In the genomic region with DNA sequence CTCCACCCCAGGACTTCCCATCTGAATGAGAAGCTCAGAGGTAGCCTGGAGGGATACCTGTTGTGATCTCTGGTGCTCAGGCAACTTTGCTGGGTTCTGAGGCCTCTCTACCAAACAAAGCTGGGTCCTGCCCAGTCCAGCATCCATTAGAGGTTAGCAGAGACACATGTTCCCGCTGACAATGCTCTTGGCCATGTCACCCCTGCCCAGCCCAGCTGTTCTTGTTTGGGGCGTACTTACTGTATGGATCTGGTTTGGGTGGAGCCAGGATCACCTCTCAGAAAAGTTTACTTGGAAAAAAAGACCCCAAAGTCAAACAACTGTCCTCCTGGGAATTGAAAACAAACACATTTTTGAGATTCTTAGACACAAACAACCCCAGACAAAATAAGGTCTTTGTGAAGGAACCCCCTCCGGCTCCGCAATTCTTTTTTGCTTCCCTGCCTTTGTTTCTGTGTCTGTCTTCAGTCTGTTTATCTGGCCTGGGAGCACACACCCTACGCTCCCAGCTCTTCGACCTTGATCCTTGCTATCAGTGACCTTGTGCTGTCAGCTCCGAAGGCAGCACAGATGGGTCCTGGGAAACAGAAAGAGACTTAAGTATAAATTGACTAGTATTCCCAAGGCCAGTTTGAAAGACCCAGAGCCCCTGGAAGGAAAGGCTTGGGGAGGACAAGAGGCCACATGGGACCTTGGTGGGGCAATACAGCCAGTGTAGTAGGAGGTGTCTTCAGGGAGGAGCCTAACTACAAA, we compare ENCODE assay signal across 9 mouse cellular contexts.
DNase-seq lines count a peak whose midpoint lies in the region; ATAC-seq and TF ChIP-seq lines count a peak whose summit lies in the region.
"Had no signal": no experiment of that assay in that cellular context is flagged by ENCODE, and none has a peak within 500 bp of the region (broad histone marks: within the 10 kb centered on the region; RNA-seq: fewer than 3 reads in every experiment).

No protein-coding gene starts in this region.

- H3K27me3 ChIP-seq in heart, embryonic 12.5 days (replicated peaks): no peaks in the 10 kb centered on the region
- H3K27me3 ChIP-seq in lung, embryonic 15.5 days: no peaks in the 10 kb centered on the region
- H3K27me3 ChIP-seq in lung, postnatal 0 days (replicated peaks; ENCODE audit: insufficient read depth, low read length): no peaks in the 10 kb centered on the region
- H3K27me3 ChIP-seq in heart, postnatal 0 days (ENCODE audit: control insufficient read depth, insufficient read depth, low read length): no peaks in the 10 kb centered on the region
- no peaks in the 10 kb centered on the region for H3K27me3 ChIP-seq in testis, adult 2 months (ENCODE audit: control insufficient read depth, insufficient read depth, low read length)
- H3K27me3 ChIP-seq: CH12.LX had no signal

- TF ChIP-seq EP300 in lung, postnatal 0 days (IDR thresholded peaks at IDR 0.05): no peak
- TF ChIP-seq EP300 in heart, postnatal 0 days (IDR thresholded peaks at IDR 0.05; ENCODE audit: low read depth): no peak

- WGBS in heart, embryonic 12.5 days: 33% methylated on average over 7 of the region's 7 CpGs
- 55% methylated on average over 7 of the region's 7 CpGs for WGBS in lung, embryonic 15.5 days
- 56% methylated on average over 7 of the region's 7 CpGs for WGBS in lung, postnatal 0 days
- 41% methylated on average over 7 of the region's 7 CpGs for WGBS in heart, postnatal 0 days

- no peak overlapping the region for H3K4me3 ChIP-seq in heart, embryonic 12.5 days
- no peak overlapping the region for H3K4me3 ChIP-seq in lung, embryonic 15.5 days
- no peak overlapping the region for H3K4me3 ChIP-seq in lung, postnatal 0 days (ENCODE audit: low read depth, low read length)
- H3K4me3 ChIP-seq in heart, postnatal 0 days (ENCODE audit: low read depth, low read length): no peak overlapping the region
- H3K4me3 ChIP-seq in testis, adult 2 months (ENCODE audit: control insufficient read depth, low read depth, low read length): no peak overlapping the region

- H3K9me3 ChIP-seq in heart, embryonic 12.5 days (replicated peaks): no peaks in the 10 kb centered on the region
- H3K9me3 ChIP-seq in lung, embryonic 15.5 days: no peaks in the 10 kb centered on the region
- no peaks in the 10 kb centered on the region for H3K9me3 ChIP-seq in lung, postnatal 0 days (ENCODE audit: low read length)
- no peaks in the 10 kb centered on the region for H3K9me3 ChIP-seq in heart, postnatal 0 days (replicated peaks; ENCODE audit: control insufficient read depth, low read length)

- H3K27ac ChIP-seq in heart, embryonic 12.5 days (ENCODE audit: poor library complexity, severe bottlenecking): peak overlapping the region; percentile 81
- H3K27ac ChIP-seq in lung, embryonic 15.5 days: 0 out of 2 replicates have a peak overlapping the region, but pooled peaks have one; percentile 1
- no peak overlapping the region for H3K27ac ChIP-seq in lung, postnatal 0 days (ENCODE audit: low read length)
- peak overlapping the region; percentile 63 for H3K27ac ChIP-seq in heart, postnatal 0 days (ENCODE audit: low read depth)
- H3K27ac ChIP-seq in testis, adult 2 months (ENCODE audit: control insufficient read depth, insufficient read depth, low read depth, low read length): peak overlapping the region; percentile 88

- H3K36me3 ChIP-seq in heart, embryonic 12.5 days: no peaks in the 10 kb centered on the region
- no peaks in the 10 kb centered on the region for H3K36me3 ChIP-seq in lung, embryonic 15.5 days
- no peaks in the 10 kb centered on the region for H3K36me3 ChIP-seq in lung, postnatal 0 days (ENCODE audit: insufficient read depth, low read length)
- no peaks in the 10 kb centered on the region for H3K36me3 ChIP-seq in heart, postnatal 0 days (replicated peaks; ENCODE audit: control insufficient read depth, insufficient read depth, low read length)
- no peaks in the 10 kb centered on the region for H3K36me3 ChIP-seq in testis, adult 2 months (ENCODE audit: control insufficient read depth, insufficient read depth, low read length)

- H3K4me2 ChIP-seq in heart, embryonic 12.5 days: peak overlapping the region; percentile 20; the same call in 1 of the 2 replicates
- H3K4me2 ChIP-seq in lung, embryonic 15.5 days: no peak overlapping the region
- H3K4me2 ChIP-seq in lung, postnatal 0 days (replicated peaks; ENCODE audit: low read depth, low read length): no peak overlapping the region
- H3K4me2 ChIP-seq in heart, postnatal 0 days (ENCODE audit: low read depth, low read length): no peak overlapping the region

- intact Hi-C loops in heart, postnatal 25 days (cut with DNase I): loop anchor here (5.0 kb wide), 2 partner anchors 118 to 252 kb away; no protein-coding TSS in a partner anchor

- DNase-seq in heart, postnatal 25 days (ENCODE audit: low spot score): no peak
- DNase-seq in lung, postnatal 0 days (ENCODE audit: low spot score): no peak
- no peak for DNase-seq in heart, postnatal 0 days (ENCODE audit: low spot score)
- DNase-seq in frontal cortex, adult 2 months (ENCODE audit: extremely low spot score in 1 of 2, low spot score in 1 of 2): no peak
- DNase-seq: cerebellum, adult 9-10 months had no signal

- no peak for TF ChIP-seq CTCF in lung, postnatal 0 days (IDR thresholded peaks at IDR 0.05)
- no peak for TF ChIP-seq CTCF in heart, postnatal 0 days (IDR thresholded peaks at IDR 0.05; ENCODE audit: low read depth)
- TF ChIP-seq CTCF in testis, adult 2 months (IDR thresholded peaks at IDR 0.05; ENCODE audit: control insufficient read depth, insufficient read depth, insufficient replicate concordance, low read depth, low read length): no peak

- no peak overlapping the region for H3K9ac ChIP-seq in heart, embryonic 12.5 days
- H3K9ac ChIP-seq in lung, embryonic 15.5 days: no peak overlapping the region
- no peak overlapping the region for H3K9ac ChIP-seq in lung, postnatal 0 days (replicated peaks; ENCODE audit: low read depth)
- no peak overlapping the region for H3K9ac ChIP-seq in heart, postnatal 0 days (replicated peaks; ENCODE audit: low read depth, low read length)

- no peak for TF ChIP-seq POLR2A in testis, adult 2 months (IDR thresholded peaks at IDR 0.05; ENCODE audit: control insufficient read depth, low read depth, low read length)

- ATAC-seq in heart, embryonic 12.5 days (ENCODE audit: insufficient number of reproducible peaks, low FRiP score): peak; percentile 23; the same call in 1 of the 2 replicates
- ATAC-seq in lung, embryonic 15.5 days (ENCODE audit: borderline replicate concordance, extremely low read depth, low FRiP score, low TSS enrichment): no peak
- ATAC-seq in lung, postnatal 0 days: no peak
- ATAC-seq in heart, postnatal 0 days (ENCODE audit: insufficient read depth, low read depth): peak; percentile 36; the same call in 1 of the 2 replicates

- peaks cover 43% of the 10 kb centered on the region for H3K4me1 ChIP-seq in heart, embryonic 12.5 days (replicated peaks)
- H3K4me1 ChIP-seq in lung, embryonic 15.5 days: peaks cover 46% of the 10 kb centered on the region
- H3K4me1 ChIP-seq in lung, postnatal 0 days (ENCODE audit: insufficient read depth, low read depth, low read length): peaks cover 14% of the 10 kb centered on the region; the same call in 1 of the 2 replicates
- H3K4me1 ChIP-seq in heart, postnatal 0 days (ENCODE audit: control insufficient read depth, insufficient read depth): peaks cover 22% of the 10 kb centered on the region
- H3K4me1 ChIP-seq in testis, adult 2 months (ENCODE audit: control insufficient read depth, insufficient read depth, low read length): peaks cover 17% of the 10 kb centered on the region

Comparison
In these comparisons a context has a peak if more than half of its experiments do, and no peak if none do; other contexts are left out.
1. ATAC-seq: peak in heart, embryonic 12.5 days (single experiment) and heart, postnatal 0 days (single experiment); none in lung, embryonic 15.5 days (single experiment) and lung, postnatal 0 days (single experiment).